Mouse (Mus musculus): ENCODE measurements around the gene Arntl2. TPM values are rescaled to one million over a fixed set of nuclear protein-coding genes. Genes with fewer than 3 reads are reported as not detected.

Arntl2 gene
- total and polyA plus RNA-seq, 2 experiments from 2014 or later, result 3.1 to 3.2 TPM

GRCm38 (mm10) chr6:146847402-146847801, 51.5 kb downstream of the Arntl2 start:
- Histone ChIP-seq H3K27me3 (ENCODE audit: control insufficient read depth, insufficient read depth, low read length) (no peaks in the 10 kb centered on the region), H3K4me2 (ENCODE audit: low read depth, low read length) (no peak overlapping the region), H3K4me3 (ENCODE audit: low read depth, low read length) (no peak overlapping the region), H3K9ac (replicated peaks; ENCODE audit: low read depth, low read length) (no peak overlapping the region), H3K9me3 (replicated peaks; ENCODE audit: control insufficient read depth, low read length) (no peaks in the 10 kb centered on the region), H3K27ac (ENCODE audit: low read depth) (no peak overlapping the region), H3K36me3 (replicated peaks; ENCODE audit: control insufficient read depth, insufficient read depth, low read length) (no peaks in the 10 kb centered on the region), H3K4me1 (ENCODE audit: control insufficient read depth, insufficient read depth) (peaks cover 19% of the 10 kb centered on the region)
- 92% methylated on average over 3 of the region's 3 CpGs for WGBS
- TF ChIP-seq EP300 (IDR thresholded peaks at IDR 0.05; ENCODE audit: low read depth), result no peak
- no peak for TF ChIP-seq CTCF (IDR thresholded peaks at IDR 0.05; ENCODE audit: low read depth)
- DNase-seq (ENCODE audit: low spot score), result no peak
- no peak for ATAC-seq (ENCODE audit: insufficient read depth, low read depth)

DNA sequence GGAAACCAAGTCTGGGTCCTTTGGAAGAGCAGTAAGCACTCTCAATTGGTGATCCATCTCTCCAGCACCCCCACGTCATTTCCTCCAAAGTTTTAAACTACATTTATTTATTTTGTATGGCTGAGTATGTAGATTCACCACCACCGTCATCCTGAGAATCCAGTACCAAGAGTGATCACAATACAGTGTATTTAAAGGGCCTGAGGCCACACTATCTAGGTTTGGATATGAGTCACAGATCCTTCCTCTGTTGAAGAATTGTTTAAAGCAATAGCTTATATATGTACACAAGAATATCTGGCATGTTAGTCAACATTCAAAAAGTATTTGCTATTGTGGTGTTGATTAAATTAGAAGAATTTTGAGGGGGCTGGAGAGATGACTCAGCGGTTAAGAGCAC, 52.4 kb downstream of the Arntl2 start:
- H3K27ac ChIP-seq (ENCODE audit: low read depth), result no peak overlapping the region
- ATAC-seq (ENCODE audit: insufficient read depth, low read depth) (no peak), DNase-seq (ENCODE audit: low spot score) (no peak)
- no peaks in the 10 kb centered on the region for H3K9me3 ChIP-seq (replicated peaks; ENCODE audit: control insufficient read depth, low read length)
- 76% methylated on average over 3 of the region's 3 CpGs for WGBS
- no peak overlapping the region for H3K9ac ChIP-seq (replicated peaks; ENCODE audit: low read depth, low read length)
- H3K27me3 ChIP-seq (ENCODE audit: control insufficient read depth, insufficient read depth, low read length), result no peaks in the 10 kb centered on the region
- no peak overlapping the region for H3K4me3 ChIP-seq (ENCODE audit: low read depth, low read length)
- peaks cover 26% of the 10 kb centered on the region for H3K4me1 ChIP-seq (ENCODE audit: control insufficient read depth, insufficient read depth)
- no peaks in the 10 kb centered on the region for H3K36me3 ChIP-seq (replicated peaks; ENCODE audit: control insufficient read depth, insufficient read depth, low read length)
- H3K4me2 ChIP-seq (ENCODE audit: low read depth, low read length), result no peak overlapping the region
- TF ChIP-seq EP300 (IDR thresholded peaks at IDR 0.05; ENCODE audit: low read depth) (no peak), CTCF (IDR thresholded peaks at IDR 0.05; ENCODE audit: low read depth) (no peak)

GRCm38 (mm10) chr6:146850050-146850449, 54.2 kb downstream of the Arntl2 start, which contains the start of gene Smco2:
Smco2 (plus strand) TSS chr6:146850104.
- no peaks in the 10 kb centered on the region for H3K9me3 ChIP-seq (replicated peaks; ENCODE audit: control insufficient read depth, low read length)
- peaks cover 23% of the 10 kb centered on the region for H3K4me1 ChIP-seq (ENCODE audit: control insufficient read depth, insufficient read depth)
- no peak within 1 kb of the TSS for H3K27ac ChIP-seq (ENCODE audit: low read depth)
- DNase-seq (ENCODE audit: low spot score) (no peak), ATAC-seq (ENCODE audit: insufficient read depth, low read depth) (no peak)
- no peaks in the 10 kb centered on the region for H3K36me3 ChIP-seq (replicated peaks; ENCODE audit: control insufficient read depth, insufficient read depth, low read length)
- WGBS, result 83% methylated on average over 4 of the region's 4 CpGs
- TF ChIP-seq EP300 (IDR thresholded peaks at IDR 0.05; ENCODE audit: low read depth) (no peak), CTCF (IDR thresholded peaks at IDR 0.05; ENCODE audit: low read depth) (no peak)
- H3K4me3 ChIP-seq (ENCODE audit: low read depth, low read length), result no peak within 1 kb of the TSS
- no peaks in the 10 kb centered on the region for H3K27me3 ChIP-seq (ENCODE audit: control insufficient read depth, insufficient read depth, low read length)
- no peak within 1 kb of the TSS for H3K9ac ChIP-seq (replicated peaks; ENCODE audit: low read depth, low read length)
- no peak within 1 kb of the TSS for H3K4me2 ChIP-seq (ENCODE audit: low read depth, low read length)

DNA sequence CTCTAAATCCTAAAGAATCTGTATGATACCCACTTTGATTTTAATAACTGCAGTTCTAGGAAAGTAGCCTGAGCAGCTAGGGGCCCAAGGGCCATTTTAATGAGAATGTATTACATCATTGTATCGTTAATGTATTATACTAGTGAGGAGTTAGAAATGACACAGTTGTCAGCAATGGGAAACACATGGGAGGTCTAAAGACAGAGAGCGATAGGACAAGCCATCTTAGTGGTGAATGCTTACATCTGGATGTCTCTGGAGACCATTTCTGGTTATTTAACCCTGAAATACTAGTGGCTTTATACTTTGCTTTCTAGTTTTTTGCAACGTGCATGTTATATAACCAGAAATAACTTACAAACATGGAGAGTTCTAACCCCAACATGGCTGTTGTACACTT, 56.1 kb downstream of the Arntl2 start:
- H3K36me3 ChIP-seq (replicated peaks; ENCODE audit: control insufficient read depth, insufficient read depth, low read length), result no peaks in the 10 kb centered on the region
- no peak overlapping the region for H3K4me2 ChIP-seq (ENCODE audit: low read depth, low read length)
- no peak overlapping the region for H3K9ac ChIP-seq (replicated peaks; ENCODE audit: low read depth, low read length)
- H3K27me3 ChIP-seq (ENCODE audit: control insufficient read depth, insufficient read depth, low read length), result no peaks in the 10 kb centered on the region
- H3K9me3 ChIP-seq (replicated peaks; ENCODE audit: control insufficient read depth, low read length), result no peaks in the 10 kb centered on the region
- ATAC-seq (ENCODE audit: insufficient read depth, low read depth) (no peak), DNase-seq (ENCODE audit: low spot score) (no peak)
- TF ChIP-seq EP300 (IDR thresholded peaks at IDR 0.05; ENCODE audit: low read depth) (no peak), CTCF (IDR thresholded peaks at IDR 0.05; ENCODE audit: low read depth) (no peak)
- peaks cover 12% of the 10 kb centered on the region for H3K4me1 ChIP-seq (ENCODE audit: control insufficient read depth, insufficient read depth)
- 77% methylated on average over 3 of the region's 3 CpGs for WGBS
- no peak overlapping the region for H3K27ac ChIP-seq (ENCODE audit: low read depth)
- no peak overlapping the region for H3K4me3 ChIP-seq (ENCODE audit: low read depth, low read length)

GRCm38 (mm10) chr6:146852739-146853138, 56.9 kb downstream of the Arntl2 start:
- 52% methylated on average over 4 of the region's 4 CpGs for WGBS
- Histone ChIP-seq H3K4me2 (ENCODE audit: low read depth, low read length) (no peak overlapping the region), H3K36me3 (replicated peaks; ENCODE audit: control insufficient read depth, insufficient read depth, low read length) (no peaks in the 10 kb centered on the region), H3K27me3 (ENCODE audit: control insufficient read depth, insufficient read depth, low read length) (no peaks in the 10 kb centered on the region), H3K9me3 (replicated peaks; ENCODE audit: control insufficient read depth, low read length) (no peaks in the 10 kb centered on the region), H3K4me1 (ENCODE audit: control insufficient read depth, insufficient read depth) (peaks cover 19% of the 10 kb centered on the region), H3K27ac (ENCODE audit: low read depth) (no peak overlapping the region), H3K9ac (replicated peaks; ENCODE audit: low read depth, low read length) (no peak overlapping the region), H3K4me3 (ENCODE audit: low read depth, low read length) (no peak overlapping the region)
- DNase-seq (ENCODE audit: low spot score), result no peak
- TF ChIP-seq CTCF (IDR thresholded peaks at IDR 0.05; ENCODE audit: low read depth) (no peak), EP300 (IDR thresholded peaks at IDR 0.05; ENCODE audit: low read depth) (no peak)
- no peak for ATAC-seq (ENCODE audit: insufficient read depth, low read depth)

- DNase-seq (ENCODE audit: low spot score) (no peak), ATAC-seq (ENCODE audit: insufficient read depth, low read depth) (no peak)
- H3K4me1 ChIP-seq (ENCODE audit: control insufficient read depth, insufficient read depth), result peaks cover 30% of the 10 kb centered on the region
- H3K9ac ChIP-seq (replicated peaks; ENCODE audit: low read depth, low read length), result no peak overlapping the region
- H3K36me3 ChIP-seq (replicated peaks; ENCODE audit: control insufficient read depth, insufficient read depth, low read length), result no peaks in the 10 kb centered on the region
- no peak for TF ChIP-seq CTCF (IDR thresholded peaks at IDR 0.05; ENCODE audit: low read depth)
- no peak for TF ChIP-seq EP300 (IDR thresholded peaks at IDR 0.05; ENCODE audit: low read depth)
- H3K4me3 ChIP-seq (ENCODE audit: low read depth, low read length), result no peak overlapping the region
- no peak overlapping the region for H3K27ac ChIP-seq (ENCODE audit: low read depth)
- H3K4me2 ChIP-seq (ENCODE audit: low read depth, low read length), result no peak overlapping the region
- WGBS, result 95% methylated on average over 9 of the region's 9 CpGs
- H3K27me3 ChIP-seq (ENCODE audit: control insufficient read depth, insufficient read depth, low read length), result no peaks in the 10 kb centered on the region
- H3K9me3 ChIP-seq (replicated peaks; ENCODE audit: control insufficient read depth, low read length), result no peaks in the 10 kb centered on the region
These were observed 59.3 kb downstream of the Arntl2 start for GRCm38 (mm10) chr6:146855185-146855584.
